Comparison of ENCODE assay signal across 11 mouse cellular contexts in genomic region chr11:78087756-78088281, GRCm38 (mm10).
"Had no signal": no experiment of that assay in that cellular context is flagged by ENCODE, and none has a peak within 500 bp of the region (broad histone marks: within the 10 kb centered on the region; RNA-seq: fewer than 3 reads in every experiment).

No protein-coding gene starts in this region.

- H3K4me3 ChIP-seq: limb, embryonic 13.5 days; myocyte; neural tube, embryonic 15.5 days had no signal

- H3K36me3 ChIP-seq: limb, embryonic 13.5 days; neural tube, embryonic 15.5 days had no signal

- DNase-seq: kidney, adult 9 months; kidney, postnatal 10 days; left cerebral cortex, postnatal 4 days; lung, adult 18-20 months; midbrain, embryonic 14.5 days; right cerebral cortex, adult 18-20 months; right cerebral cortex, postnatal 25 days; thymus, postnatal 36 days had no signal

- H3K9me3 ChIP-seq: limb, embryonic 13.5 days; neural tube, embryonic 15.5 days had no signal

- H3K9ac ChIP-seq: limb, embryonic 13.5 days; neural tube, embryonic 15.5 days had no signal

- H3K27ac ChIP-seq: limb, embryonic 13.5 days; neural tube, embryonic 15.5 days had no signal

- H3K27me3 ChIP-seq: limb, embryonic 13.5 days had no signal

- H3K4me1 ChIP-seq: limb, embryonic 13.5 days; neural tube, embryonic 15.5 days had no signal

- H3K4me2 ChIP-seq: limb, embryonic 13.5 days; neural tube, embryonic 15.5 days had no signal
